Mouse (Mus musculus): Measurements from ENCODE around the gene Olfr1058. TPM values are rescaled to one million over a fixed set of nuclear protein-coding genes. Genes with fewer than 3 reads are reported as not detected.
"Not testable (repeated sequence)": the region's sequence is repeated elsewhere in the genome, so short reads cannot be mapped to it uniquely, and the experiment has no call there.

Olfr1058 gene
- not detected in 2 replicates for polyA plus RNA-seq (2014; fragmentation: Nextera tagmentation; extraction: Ambion mirVana)

GRCm38 (mm10) chr2:86388461-86388860 is at the start of gene Olfr1058:
Olfr1058 (minus strand) TSS chr2:86388561.
- not testable (repeated sequence) for H3K9me3 ChIP-seq (ENCODE audit: control insufficient read depth, low read length); H3K4me3 ChIP-seq (ENCODE audit: low read depth, low read length); H3K36me3 ChIP-seq (ENCODE audit: control insufficient read depth, insufficient read depth, low read length); H3K4me1 ChIP-seq (replicated peaks; ENCODE audit: control insufficient read depth, insufficient read depth, low read length); H3K4me2 ChIP-seq (ENCODE audit: low read length); H3K27ac ChIP-seq (ENCODE audit: low read depth); H3K27me3 ChIP-seq (replicated peaks; ENCODE audit: control insufficient read depth, insufficient read depth, low read length); DNase-seq (ENCODE audit: low spot score); H3K9ac ChIP-seq (ENCODE audit: low read length); ATAC-seq (replicated peaks; ENCODE audit: low FRiP score, low TSS enrichment, low read depth)

GRCm38 (mm10) chr2:86428511-86428910 is 40.1 kb upstream of the Olfr1058 start:
- not testable (repeated sequence) for H3K9me3 ChIP-seq (ENCODE audit: control insufficient read depth, low read length); ATAC-seq (replicated peaks; ENCODE audit: low FRiP score, low TSS enrichment, low read depth)
- WGBS = 86% methylated on average over 8 of the region's 8 CpGs

GRCm38 (mm10) chr2:86426649-86427048 is 38.3 kb upstream of the Olfr1058 start, which contains the start of gene Olfr1062:
Olfr1062 (minus strand) TSS chr2:86426749.
- not testable (repeated sequence) for H3K27me3 ChIP-seq (replicated peaks; ENCODE audit: control insufficient read depth, insufficient read depth, low read length); ATAC-seq (replicated peaks; ENCODE audit: low FRiP score, low TSS enrichment, low read depth); H3K27ac ChIP-seq (ENCODE audit: low read depth); DNase-seq (ENCODE audit: low spot score); H3K9ac ChIP-seq (ENCODE audit: low read length); H3K4me3 ChIP-seq (ENCODE audit: low read depth, low read length); H3K4me1 ChIP-seq (replicated peaks; ENCODE audit: control insufficient read depth, insufficient read depth, low read length); H3K36me3 ChIP-seq (ENCODE audit: control insufficient read depth, insufficient read depth, low read length); H3K9me3 ChIP-seq (ENCODE audit: control insufficient read depth, low read length); H3K4me2 ChIP-seq (ENCODE audit: low read length)

More at GRCm38 (mm10) chr2:86428511-86428910, 40.1 kb upstream of the Olfr1058 start:
- H3K36me3 ChIP-seq (ENCODE audit: control insufficient read depth, insufficient read depth, low read length); H3K4me1 ChIP-seq (replicated peaks; ENCODE audit: control insufficient read depth, insufficient read depth, low read length); H3K9ac ChIP-seq (ENCODE audit: low read length); H3K4me2 ChIP-seq (ENCODE audit: low read length); H3K27me3 ChIP-seq (replicated peaks; ENCODE audit: control insufficient read depth, insufficient read depth, low read length); H3K4me3 ChIP-seq (ENCODE audit: low read depth, low read length); H3K27ac ChIP-seq (ENCODE audit: low read depth); DNase-seq (ENCODE audit: low spot score): not testable (repeated sequence)

- Histone ChIP-seq H3K27me3 (replicated peaks; ENCODE audit: control insufficient read depth, insufficient read depth, low read length) (no peaks in the 10 kb centered on the region), H3K4me1 (replicated peaks; ENCODE audit: control insufficient read depth, insufficient read depth, low read length) (no peaks in the 10 kb centered on the region), H3K9ac (ENCODE audit: low read length) (no peak within 1 kb of the TSS), H3K4me2 (ENCODE audit: low read length) (no peak within 1 kb of the TSS), H3K4me3 (ENCODE audit: low read depth, low read length) (no peak within 1 kb of the TSS), H3K36me3 (ENCODE audit: control insufficient read depth, insufficient read depth, low read length) (no peaks in the 10 kb centered on the region), H3K27ac (ENCODE audit: low read depth) (no peak within 1 kb of the TSS), H3K9me3 (ENCODE audit: control insufficient read depth, low read length) (no peaks in the 10 kb centered on the region)
- DNase-seq (ENCODE audit: low spot score) (no peak), ATAC-seq (replicated peaks; ENCODE audit: low FRiP score, low TSS enrichment, low read depth) (no peak)
- WGBS = 87% methylated on average over 1 of the region's 1 CpGs
These were observed 25.6 kb upstream of the Olfr1058 start, which contains the start of gene Olfr1061 for GRCm38 (mm10) chr2:86413950-86414349. Olfr1061 (minus strand) TSS chr2:86414050.

GRCm38 (mm10) chr2:86395114-86395513 is 6.8 kb upstream of the Olfr1058 start:
- 89% methylated on average over 2 of the region's 2 CpGs for WGBS
- H3K27ac ChIP-seq (ENCODE audit: low read depth) = no peak overlapping the region
- no peak for ATAC-seq (replicated peaks; ENCODE audit: low FRiP score, low TSS enrichment, low read depth)
- H3K4me1 ChIP-seq (replicated peaks; ENCODE audit: control insufficient read depth, insufficient read depth, low read length) = no peaks in the 10 kb centered on the region
- H3K4me3 ChIP-seq (ENCODE audit: low read depth, low read length) = no peak overlapping the region
- H3K9me3 ChIP-seq (ENCODE audit: control insufficient read depth, low read length) = no peaks in the 10 kb centered on the region
- no peaks in the 10 kb centered on the region for H3K36me3 ChIP-seq (ENCODE audit: control insufficient read depth, insufficient read depth, low read length)
- DNase-seq (ENCODE audit: low spot score) = no peak
- H3K9ac ChIP-seq (ENCODE audit: low read length) = no peak overlapping the region
- no peak overlapping the region for H3K4me2 ChIP-seq (ENCODE audit: low read length)
- H3K27me3 ChIP-seq (replicated peaks; ENCODE audit: control insufficient read depth, insufficient read depth, low read length) = no peaks in the 10 kb centered on the region

- no peak within 1 kb of the TSS for H3K4me2 ChIP-seq (ENCODE audit: low read length)
- no peaks in the 10 kb centered on the region for H3K27me3 ChIP-seq (replicated peaks; ENCODE audit: control insufficient read depth, insufficient read depth, low read length)
These were observed 10.1 kb downstream of the Olfr1058 start, which contains the start of gene Olfr1057 for GRCm38 (mm10) chr2:86378293-86378692. Olfr1057 (minus strand) TSS chr2:86378393.

GRCm38 (mm10) chr2:86366342-86366741 is 22.0 kb downstream of the Olfr1058 start:
- not testable (repeated sequence) for H3K27me3 ChIP-seq (replicated peaks; ENCODE audit: control insufficient read depth, insufficient read depth, low read length); ATAC-seq (replicated peaks; ENCODE audit: low FRiP score, low TSS enrichment, low read depth); DNase-seq (ENCODE audit: low spot score); H3K4me1 ChIP-seq (replicated peaks; ENCODE audit: control insufficient read depth, insufficient read depth, low read length); H3K4me3 ChIP-seq (ENCODE audit: low read depth, low read length); H3K9ac ChIP-seq (ENCODE audit: low read length); H3K4me2 ChIP-seq (ENCODE audit: low read length); H3K9me3 ChIP-seq (ENCODE audit: control insufficient read depth, low read length); H3K27ac ChIP-seq (ENCODE audit: low read depth); H3K36me3 ChIP-seq (ENCODE audit: control insufficient read depth, insufficient read depth, low read length)
- no CpG with 5 or more reads among the region's 6 CpGs for WGBS

More at GRCm38 (mm10) chr2:86378293-86378692, 10.1 kb downstream of the Olfr1058 start, which contains the start of gene Olfr1057:
- Histone ChIP-seq H3K4me1 (replicated peaks; ENCODE audit: control insufficient read depth, insufficient read depth, low read length) (no peaks in the 10 kb centered on the region), H3K9ac (ENCODE audit: low read length) (no peak within 1 kb of the TSS), H3K4me3 (ENCODE audit: low read depth, low read length) (no peak within 1 kb of the TSS), H3K27ac (ENCODE audit: low read depth) (no peak within 1 kb of the TSS), H3K36me3 (ENCODE audit: control insufficient read depth, insufficient read depth, low read length) (no peaks in the 10 kb centered on the region), H3K9me3 (ENCODE audit: control insufficient read depth, low read length) (no peaks in the 10 kb centered on the region)
- no peak for DNase-seq (ENCODE audit: low spot score)
- no peak for ATAC-seq (replicated peaks; ENCODE audit: low FRiP score, low TSS enrichment, low read depth)

- no peaks in the 10 kb centered on the region for H3K27me3 ChIP-seq (replicated peaks; ENCODE audit: control insufficient read depth, insufficient read depth, low read length)
- DNase-seq (ENCODE audit: low spot score) (no peak), ATAC-seq (replicated peaks; ENCODE audit: low FRiP score, low TSS enrichment, low read depth) (no peak)
- H3K27ac ChIP-seq (ENCODE audit: low read depth) = no peak within 1 kb of the TSS
- H3K4me3 ChIP-seq (ENCODE audit: low read depth, low read length) = no peak within 1 kb of the TSS
- H3K9me3 ChIP-seq (ENCODE audit: control insufficient read depth, low read length) = no peaks in the 10 kb centered on the region
- no peak within 1 kb of the TSS for H3K4me2 ChIP-seq (ENCODE audit: low read length)
- no peaks in the 10 kb centered on the region for H3K36me3 ChIP-seq (ENCODE audit: control insufficient read depth, insufficient read depth, low read length)
- H3K4me1 ChIP-seq (replicated peaks; ENCODE audit: control insufficient read depth, insufficient read depth, low read length) = no peaks in the 10 kb centered on the region
- H3K9ac ChIP-seq (ENCODE audit: low read length) = no peak within 1 kb of the TSS
These were observed 26.0 kb downstream of the Olfr1058 start, which contains the start of gene Olfr1056 for GRCm38 (mm10) chr2:86362369-86362768. Olfr1056 (minus strand) TSS chr2:86362469.

- DNase-seq (ENCODE audit: low spot score); H3K4me3 ChIP-seq (ENCODE audit: low read depth, low read length); H3K4me2 ChIP-seq (ENCODE audit: low read length); H3K9ac ChIP-seq (ENCODE audit: low read length); H3K9me3 ChIP-seq (ENCODE audit: control insufficient read depth, low read length); H3K27me3 ChIP-seq (replicated peaks; ENCODE audit: control insufficient read depth, insufficient read depth, low read length); H3K4me1 ChIP-seq (replicated peaks; ENCODE audit: control insufficient read depth, insufficient read depth, low read length); H3K27ac ChIP-seq (ENCODE audit: low read depth); H3K36me3 ChIP-seq (ENCODE audit: control insufficient read depth, insufficient read depth, low read length); ATAC-seq (replicated peaks; ENCODE audit: low FRiP score, low TSS enrichment, low read depth): not testable (repeated sequence)
- WGBS = 79% methylated on average over 1 of the region's 1 CpGs
These were observed 36.6 kb downstream of the Olfr1058 start for GRCm38 (mm10) chr2:86351751-86352150.

Measured in intestine, embryonic 14.5 days (tissue).